Mouse (Mus musculus) hindbrain, embryonic 11.5 days (tissue): ENCODE data around the gene Ddx1. TPM values are rescaled to one million over a fixed set of nuclear protein-coding genes. Genes with fewer than 3 reads are reported as not detected.

Experiments
- ATAC-seq: fragments of 200-750 bp; cut with Nextera tagmentation; 2 replicates; pipeline ENCODE4 v1.8.0; 2017; ENCODE audit warnings: mild to moderate bottlenecking, moderate TSS enrichment, moderate library complexity; ENCODE audit not compliant: low FRiP score
- DNase-seq: peaks from one replicate; pipeline ENCODE4 v3.0.0-alpha.2; 2015; ENCODE audit warnings: low spot score
- H3K27ac ChIP-seq: fragments of 300-500 bp; sonication (generic); 2 replicates; pipeline ENCODE4 v1.5.1; 2014; ENCODE audit warnings: mild to moderate bottlenecking, low read depth, low read length
- H3K27me3 ChIP-seq: fragments of 300-500 bp; sonication (generic); 2 replicates; pipeline ENCODE4 v1.6.1; 2014; ENCODE audit warnings: mild to moderate bottlenecking, low read length, moderate library complexity, mixed read lengths; ENCODE audit not compliant: control insufficient read depth, insufficient read depth
- H3K36me3 ChIP-seq: fragments of 300-500 bp; sonication (generic); 2 replicates; pipeline ENCODE4 v1.6.1; 2014; ENCODE audit warnings: mild to moderate bottlenecking, low read length, moderate library complexity, mixed read lengths; ENCODE audit not compliant: control insufficient read depth, insufficient read depth
- H3K4me1 ChIP-seq: fragments of 300-500 bp; sonication (generic); replicated peaks from 2 replicates; pipeline ENCODE4 v1.6.1; 2014; ENCODE audit warnings: low read length, mixed read lengths; ENCODE audit not compliant: control insufficient read depth, insufficient read depth
- H3K4me2 ChIP-seq: fragments of 300-500 bp; sonication (generic); replicated peaks from 2 replicates; pipeline ENCODE4 v1.6.1; 2014; ENCODE audit warnings: mild to moderate bottlenecking, low read depth, low read length
- H3K4me3 ChIP-seq: fragments of 300-500 bp; sonication (generic); 2 replicates; pipeline ENCODE4 v1.5.1; 2014; ENCODE audit warnings: low read depth, low read length
- H3K9ac ChIP-seq: fragments of 300-500 bp; sonication (generic); 2 replicates; pipeline ENCODE4 v1.6.1; 2014; ENCODE audit warnings: low read depth, low read length
- H3K9me3 ChIP-seq: fragments of 300-500 bp; sonication (generic); 2 replicates; pipeline ENCODE4 v1.6.1; 2016; ENCODE audit warnings: low read length; ENCODE audit not compliant: control insufficient read depth
- WGBS: fragments of 180-500 bp; shearing (Covaris S2); extraction: QIAGEN DNeasy Blood & Tissue Kit; methylation state at CpG from one replicate; pipeline ENCODE4 v1.1.7; 2014; 5-methylcytosine and 5-hydroxymethylcytosine counted together
- polyA plus RNA-seq: library from polyadenylated mRNA; unstranded; fragments of >200 nt; fragmentation: Nextera tagmentation; extraction: Ambion mirVana; gene quantifications from 2 replicates; pipeline ENCODE4 v1.2.1, GENCODE M21; 2014

The Ddx1 gene
- polyA plus RNA-seq, 1 experiment from 2014 or later: 171 TPM

DNA sequence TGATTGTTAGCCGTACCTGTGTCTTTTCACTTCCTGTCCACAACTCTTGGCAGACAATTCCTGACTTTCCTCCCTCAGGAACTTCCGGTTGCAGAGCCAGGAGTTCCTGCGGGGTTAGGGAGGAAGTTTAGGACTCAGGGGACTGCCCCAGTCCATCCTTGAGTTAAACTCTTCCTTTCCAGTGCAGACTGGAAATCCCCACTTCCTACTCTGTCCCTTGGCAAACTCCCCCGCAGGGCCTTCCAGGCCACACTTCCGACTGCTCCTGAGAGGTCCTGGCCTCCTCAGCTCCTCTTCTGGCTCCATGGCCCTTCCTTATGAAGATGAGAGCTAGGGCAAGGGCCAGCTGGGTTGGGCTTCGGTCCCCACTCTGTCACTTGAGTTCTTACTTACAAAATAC, 71.4 kb downstream of the Ddx1 start:
- Histone ChIP-seq H3K4me2 (no peak overlapping the region), H3K9me3 (no peaks in the 10 kb centered on the region), H3K27me3 (no peaks in the 10 kb centered on the region), H3K27ac (no peak overlapping the region), H3K9ac (no peak overlapping the region), H3K4me1 (0 out of 2 replicates have a peak, but pooled peaks cover 5% of the 10 kb centered on the region), H3K4me3 (no peak overlapping the region), H3K36me3 (no peaks in the 10 kb centered on the region)
- no peak for DNase-seq
- no peak for ATAC-seq
- 77% methylated on average over 6 of the region's 6 CpGs for WGBS

DNA sequence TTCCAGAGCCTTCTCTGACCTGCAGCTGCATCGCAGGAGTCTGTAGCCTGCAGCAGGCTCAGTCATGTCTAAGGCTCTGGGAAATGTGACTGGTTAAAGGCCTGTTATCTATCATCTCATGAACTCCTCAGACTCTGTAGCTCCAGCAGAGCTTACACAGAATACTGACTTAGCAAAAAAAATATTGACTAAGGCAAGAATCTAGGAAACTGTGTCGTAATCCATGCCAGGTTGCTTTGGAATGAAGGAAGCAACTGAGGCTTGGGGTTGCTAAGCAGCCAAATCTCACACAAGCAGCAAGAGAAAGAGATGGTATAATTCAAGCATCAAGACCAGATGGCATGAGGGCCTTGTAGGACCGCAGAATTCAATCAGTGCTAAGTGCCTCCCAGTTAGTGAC, 72.1 kb downstream of the Ddx1 start:
- Histone ChIP-seq H3K27me3 (no peaks in the 10 kb centered on the region), H3K9me3 (no peaks in the 10 kb centered on the region), H3K27ac (no peak overlapping the region), H3K4me3 (no peak overlapping the region), H3K4me2 (no peak overlapping the region), H3K4me1 (0 out of 2 replicates have a peak, but pooled peaks cover 2% of the 10 kb centered on the region), H3K9ac (no peak overlapping the region), H3K36me3 (no peaks in the 10 kb centered on the region)
- DNase-seq (no peak), ATAC-seq (no peak)
- WGBS: 74% methylated on average over 3 of the region's 3 CpGs

GRCm38 (mm10) chr12:13176136-13176535, 72.9 kb downstream of the Ddx1 start:
- DNase-seq (no peak), ATAC-seq (no peak)
- H3K27me3 ChIP-seq: no peaks in the 10 kb centered on the region
- no peaks in the 10 kb centered on the region for H3K36me3 ChIP-seq
- WGBS: 45% methylated on average over 2 of the region's 2 CpGs
- H3K4me3 ChIP-seq: no peak overlapping the region
- no peak overlapping the region for H3K27ac ChIP-seq
- H3K4me1 ChIP-seq: no peaks in the 10 kb centered on the region
- no peak overlapping the region for H3K9ac ChIP-seq
- H3K9me3 ChIP-seq: no peaks in the 10 kb centered on the region
- no peak overlapping the region for H3K4me2 ChIP-seq

DNA sequence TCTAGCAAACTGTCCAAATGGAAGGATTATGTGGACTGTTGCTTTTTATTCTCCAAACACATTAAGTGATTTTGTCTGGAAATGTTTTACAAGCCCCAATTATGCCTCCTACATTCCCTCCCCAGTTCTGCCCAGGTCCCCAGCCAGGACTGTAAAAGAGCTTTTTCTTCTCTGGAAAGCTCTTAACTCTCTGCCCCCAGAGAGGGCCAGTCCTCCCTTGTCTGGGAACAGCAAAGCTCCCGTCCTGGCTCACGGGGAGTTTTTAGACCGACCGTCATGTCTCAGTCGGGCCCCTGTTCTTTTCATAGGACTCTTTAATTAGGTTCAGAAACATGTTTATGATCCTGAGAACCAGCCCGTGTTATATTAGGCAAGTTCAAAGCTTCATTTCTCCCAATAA, 75.0 kb downstream of the Ddx1 start:
- Histone ChIP-seq H3K4me3 (no peak overlapping the region), H3K4me1 (no peaks in the 10 kb centered on the region), H3K9ac (no peak overlapping the region), H3K27ac (no peak overlapping the region), H3K36me3 (no peaks in the 10 kb centered on the region), H3K27me3 (no peaks in the 10 kb centered on the region), H3K4me2 (no peak overlapping the region), H3K9me3 (no peaks in the 10 kb centered on the region)
- DNase-seq: no peak
- 76% methylated on average over 6 of the region's 6 CpGs for WGBS
- no peak for ATAC-seq

GRCm38 (mm10) chr12:13168073-13168472, 80.9 kb downstream of the Ddx1 start:
- H3K4me1 ChIP-seq: no peaks in the 10 kb centered on the region
- 70% methylated on average over 1 of the region's 1 CpGs for WGBS
- no peak for DNase-seq
- H3K4me3 ChIP-seq: no peak overlapping the region
- no peak overlapping the region for H3K27ac ChIP-seq
- H3K9ac ChIP-seq: no peak overlapping the region
- H3K9me3 ChIP-seq: no peaks in the 10 kb centered on the region
- no peak overlapping the region for H3K4me2 ChIP-seq
- no peaks in the 10 kb centered on the region for H3K27me3 ChIP-seq
- no peaks in the 10 kb centered on the region for H3K36me3 ChIP-seq
- ATAC-seq: no peak

DNA sequence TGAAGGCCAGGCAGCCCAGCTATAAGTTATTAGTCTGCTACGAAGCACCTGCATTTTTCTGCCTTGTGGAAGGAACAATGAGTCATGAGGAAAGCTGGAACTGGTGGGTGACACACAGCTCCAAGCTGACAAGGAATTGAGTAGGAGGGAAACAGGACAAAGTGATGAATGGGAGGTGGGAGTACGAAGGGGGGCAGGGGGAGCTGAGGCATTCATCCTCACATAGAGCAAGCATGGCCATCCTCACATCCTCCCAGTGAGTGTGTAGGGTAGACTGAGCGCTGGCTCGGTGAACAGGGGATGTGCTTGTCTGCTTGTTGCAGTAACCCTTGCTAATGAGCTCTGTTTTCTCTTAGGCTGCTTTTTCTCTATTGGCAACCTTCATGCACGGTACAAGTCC, 81.9 kb downstream of the Ddx1 start:
- Histone ChIP-seq H3K27ac (no peak overlapping the region), H3K36me3 (no peaks in the 10 kb centered on the region), H3K9ac (no peak overlapping the region), H3K4me2 (no peak overlapping the region), H3K27me3 (no peaks in the 10 kb centered on the region), H3K4me3 (no peak overlapping the region), H3K4me1 (no peaks in the 10 kb centered on the region), H3K9me3 (no peaks in the 10 kb centered on the region)
- no peak for DNase-seq
- 80% methylated on average over 5 of the region's 5 CpGs for WGBS
- no peak for ATAC-seq

Other genes with a start within 250 kb of the Ddx1 start
- gene Nbas, start 19.9 kb upstream of the Ddx1 start, polyA plus RNA-seq: 15.5 and 17.7 TPM in 2 replicates